Mouse (Mus musculus) heart, embryonic 10.5 days (tissue): ENCODE results near the gene Aldh1a1. TPM values are rescaled to one million over a fixed set of nuclear protein-coding genes. Genes with fewer than 3 reads are reported as not detected.
"Not testable (repeated sequence)": the region's sequence is repeated elsewhere in the genome, so short reads cannot be mapped to it uniquely, and the experiment has no call there.

Source experiments
- DNase-seq: peaks from one replicate; pipeline ENCODE4 v3.0.0-alpha.2; 2017; ENCODE audit warnings: low spot score
- H3K27ac ChIP-seq: fragments of 300-500 bp; sonication (generic); 2 replicates; pipeline ENCODE4 v1.5.1; 2016; ENCODE audit warnings: mild to moderate bottlenecking
- H3K27me3 ChIP-seq: fragments of 300-500 bp; sonication (generic); 2 replicates; pipeline ENCODE4 v1.6.1; 2016; ENCODE audit warnings: mild to moderate bottlenecking; ENCODE audit not compliant: poor library complexity, insufficient read depth, severe bottlenecking
- H3K36me3 ChIP-seq: fragments of 300-500 bp; sonication (generic); 2 replicates; pipeline ENCODE4 v1.6.1; 2016; ENCODE audit warnings: mild to moderate bottlenecking, moderate library complexity
- H3K4me1 ChIP-seq: fragments of 300-500 bp; sonication (generic); 2 replicates; pipeline ENCODE4 v1.6.1; 2016; ENCODE audit warnings: mild to moderate bottlenecking
- H3K4me3 ChIP-seq: fragments of 300-500 bp; sonication (generic); 2 replicates; pipeline ENCODE4 v1.5.1; 2016; ENCODE audit warnings: mild to moderate bottlenecking, moderate library complexity
- H3K9me3 ChIP-seq: fragments of 300-500 bp; sonication (generic); 2 replicates; pipeline ENCODE4 v1.6.1; 2016; ENCODE audit warnings: mild to moderate bottlenecking, moderate library complexity
- WGBS: fragments of 180-500 bp; shearing (Covaris S2); methylation state at CpG from one replicate; pipeline ENCODE4 v1.1.7; 2016; 5-methylcytosine and 5-hydroxymethylcytosine counted together
- polyA plus RNA-seq: library from polyadenylated mRNA; unstranded; fragments of >200 nt; fragmentation: Nextera tagmentation; extraction: Ambion mirVana; gene quantifications from 2 replicates; pipeline ENCODE4 v1.2.1, GENCODE M21; 2016

Aldh1a1 gene
- polyA plus RNA-seq, 1 experiment from 2014 or later: 10.4 TPM

DNA sequence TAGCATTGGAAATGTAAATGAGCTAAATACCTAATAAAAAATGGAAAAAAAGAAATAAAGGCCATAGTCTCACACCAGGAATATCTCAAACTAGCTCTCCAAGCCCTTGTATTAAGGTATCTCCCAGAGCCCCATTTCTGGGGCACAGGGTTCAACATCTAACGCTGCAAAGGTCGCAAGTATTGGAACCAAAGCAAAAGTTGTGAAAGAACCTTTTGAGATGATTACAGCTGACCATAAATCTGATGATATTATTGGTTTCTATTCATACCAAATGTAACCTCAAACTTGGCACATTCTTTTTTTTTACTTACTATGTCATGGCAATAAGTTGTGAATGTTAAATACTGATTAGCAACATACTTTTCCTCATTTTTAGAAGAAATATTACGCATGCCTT, 24.0 kb downstream of the Aldh1a1 start:
- no peaks in the 10 kb centered on the region for H3K4me1 ChIP-seq
- H3K9me3 ChIP-seq: 0 out of 2 replicates have a peak, but pooled peaks cover 3% of the 10 kb centered on the region
- no peaks in the 10 kb centered on the region for H3K27me3 ChIP-seq
- H3K36me3 ChIP-seq: no peaks in the 10 kb centered on the region
- H3K27ac ChIP-seq: no peak overlapping the region
- 86% methylated on average over 3 of the region's 3 CpGs for WGBS
- DNase-seq: no peak
- H3K4me3 ChIP-seq: no peak overlapping the region

DNA sequence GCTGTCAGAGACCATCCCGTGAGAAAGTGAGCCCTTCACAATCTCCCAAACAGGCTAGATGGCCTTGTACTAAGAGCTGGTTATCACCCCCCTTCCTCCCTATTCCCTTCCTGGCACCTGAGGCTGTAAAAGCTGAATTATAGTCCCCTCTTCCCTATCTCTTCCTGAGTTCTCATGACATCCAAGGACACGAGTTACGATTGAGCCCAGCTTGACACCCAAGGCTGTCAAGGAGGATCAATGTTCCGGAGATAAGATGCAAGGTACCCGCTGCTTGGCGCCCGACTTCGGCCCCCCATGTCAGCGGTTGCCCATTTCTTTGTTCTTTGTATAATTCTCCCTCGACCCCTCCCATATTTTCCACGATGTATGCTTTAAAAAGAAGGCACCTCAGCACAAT, 36.6 kb downstream of the Aldh1a1 start:
- H3K4me3 ChIP-seq, DNase-seq, H3K36me3 ChIP-seq, H3K4me1 ChIP-seq, H3K9me3 ChIP-seq, H3K27ac ChIP-seq, H3K27me3 ChIP-seq: not testable (repeated sequence)
- 71% methylated on average over 11 of the region's 11 CpGs for WGBS

- WGBS: 92% methylated on average over 1 of the region's 1 CpGs
- Histone ChIP-seq H3K27ac (no peak overlapping the region), H3K9me3 (no peaks in the 10 kb centered on the region), H3K36me3 (no peaks in the 10 kb centered on the region), H3K4me1 (peaks cover 6% of the 10 kb centered on the region), H3K4me3 (no peak overlapping the region), H3K27me3 (no peaks in the 10 kb centered on the region)
- no peak for DNase-seq
Measured at GRCm38 (mm10) chr19:20529921-20530696, 37.6 kb downstream of the Aldh1a1 start.

DNA sequence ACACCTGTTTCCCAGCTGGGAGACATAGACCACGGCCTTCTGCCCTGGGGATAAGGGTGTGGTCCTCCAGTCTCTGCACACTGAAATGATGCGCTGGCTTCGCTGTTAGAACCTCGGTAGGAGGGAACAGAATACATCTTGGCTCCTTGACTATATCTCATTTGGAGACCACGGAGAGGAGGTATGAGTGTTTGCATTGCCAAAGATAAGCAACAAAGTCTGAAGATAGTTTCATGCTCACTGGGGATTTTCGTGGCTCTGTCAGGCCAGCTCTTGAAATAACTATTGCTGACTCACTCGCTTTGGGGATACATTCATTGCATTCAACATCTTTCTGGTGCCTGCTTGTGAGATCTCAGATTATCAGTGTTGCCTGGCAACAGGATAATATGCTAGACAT, 44.0 kb downstream of the Aldh1a1 start:
- H3K4me1 ChIP-seq: no peaks in the 10 kb centered on the region
- no peaks in the 10 kb centered on the region for H3K9me3 ChIP-seq
- H3K4me3 ChIP-seq: no peak overlapping the region
- WGBS: 63% methylated on average over 7 of the region's 7 CpGs
- no peak for DNase-seq
- no peaks in the 10 kb centered on the region for H3K27me3 ChIP-seq
- H3K27ac ChIP-seq: no peak overlapping the region
- H3K36me3 ChIP-seq: no peaks in the 10 kb centered on the region

DNA sequence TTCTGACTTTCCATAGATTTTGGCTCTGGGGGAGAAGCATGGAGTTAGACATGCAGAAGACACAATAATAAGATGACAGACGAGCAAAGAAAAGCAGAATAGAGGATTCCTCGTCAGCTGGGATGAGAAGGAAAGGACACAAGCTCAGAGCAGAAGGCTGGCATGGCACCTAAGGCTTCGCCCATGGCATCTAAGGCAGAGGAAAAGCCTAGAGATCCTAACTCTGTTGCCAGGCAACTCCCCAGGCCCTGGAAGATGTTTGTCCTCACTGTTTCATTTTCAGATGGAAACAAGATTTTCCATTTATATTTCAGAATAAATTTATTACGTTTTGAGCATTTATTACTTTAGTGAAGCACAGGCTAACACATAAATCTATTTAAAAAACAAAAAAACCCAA, 48.5 kb downstream of the Aldh1a1 start:
- WGBS: 63% methylated on average over 4 of the region's 4 CpGs
- Histone ChIP-seq H3K36me3 (no peaks in the 10 kb centered on the region), H3K4me3 (no peak overlapping the region), H3K4me1 (no peaks in the 10 kb centered on the region), H3K27ac (no peak overlapping the region), H3K27me3 (no peaks in the 10 kb centered on the region), H3K9me3 (no peaks in the 10 kb centered on the region)
- DNase-seq: no peak

DNA sequence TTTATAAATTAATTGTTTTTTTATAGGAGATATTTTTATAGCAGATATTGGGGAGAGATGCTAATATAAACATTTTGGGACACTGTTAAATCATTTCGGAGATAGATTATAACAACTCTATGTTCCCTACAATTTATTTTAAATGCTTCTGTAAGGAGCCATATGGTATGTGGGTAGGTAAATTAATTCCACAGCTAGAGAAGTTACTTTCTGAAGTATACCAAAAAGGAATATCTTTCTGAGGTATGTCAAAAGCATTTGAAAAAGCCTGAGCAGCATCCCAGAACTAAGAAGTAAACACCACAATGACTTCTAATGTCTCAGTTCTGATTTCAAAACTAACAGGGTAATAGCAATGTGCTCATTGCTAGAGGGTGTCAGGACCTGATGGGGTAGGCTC, 49.4 kb downstream of the Aldh1a1 start:
- DNase-seq: no peak
- Histone ChIP-seq H3K27me3 (no peaks in the 10 kb centered on the region), H3K4me3 (no peak overlapping the region), H3K36me3 (no peaks in the 10 kb centered on the region), H3K4me1 (no peaks in the 10 kb centered on the region), H3K9me3 (no peaks in the 10 kb centered on the region), H3K27ac (no peak overlapping the region)
- WGBS: 70% methylated on average over 1 of the region's 1 CpGs

DNA sequence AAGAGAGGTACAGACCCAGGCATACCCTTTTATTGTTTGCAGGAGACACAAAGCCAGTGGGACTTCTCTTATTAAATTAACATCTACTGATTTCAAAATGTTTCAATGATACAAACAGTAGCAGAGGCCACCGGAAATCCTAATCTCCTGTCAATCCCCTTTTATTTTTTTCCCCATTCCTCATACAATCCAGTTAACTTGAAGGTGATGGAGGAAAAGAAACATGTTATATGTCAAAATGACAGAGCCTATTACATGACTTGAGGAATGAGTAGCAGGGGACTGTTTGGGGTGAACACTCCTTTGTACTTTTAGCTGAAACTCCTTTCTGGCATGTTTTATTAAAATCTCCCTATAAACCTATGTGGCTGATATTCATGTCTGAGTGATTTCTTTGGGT, 51.3 kb downstream of the Aldh1a1 start:
- no peak overlapping the region for H3K27ac ChIP-seq
- no peak for DNase-seq
- 42% methylated on average over 1 of the region's 1 CpGs for WGBS

GRCm38 (mm10) chr19:20544941-20545340, 52.4 kb downstream of the Aldh1a1 start:
- no peaks in the 10 kb centered on the region for H3K36me3 ChIP-seq
- no peaks in the 10 kb centered on the region for H3K4me1 ChIP-seq
- no peaks in the 10 kb centered on the region for H3K9me3 ChIP-seq
- no peak overlapping the region for H3K27ac ChIP-seq
- no peaks in the 10 kb centered on the region for H3K27me3 ChIP-seq
- 88% methylated on average over 1 of the region's 1 CpGs for WGBS
- no peak for DNase-seq
- H3K4me3 ChIP-seq: no peak overlapping the region

More for the DNA sequence above, 51.3 kb downstream of the Aldh1a1 start:
- Histone ChIP-seq H3K4me3 (no peak overlapping the region), H3K9me3 (no peaks in the 10 kb centered on the region), H3K36me3 (no peaks in the 10 kb centered on the region), H3K4me1 (no peaks in the 10 kb centered on the region), H3K27me3 (no peaks in the 10 kb centered on the region)

DNA sequence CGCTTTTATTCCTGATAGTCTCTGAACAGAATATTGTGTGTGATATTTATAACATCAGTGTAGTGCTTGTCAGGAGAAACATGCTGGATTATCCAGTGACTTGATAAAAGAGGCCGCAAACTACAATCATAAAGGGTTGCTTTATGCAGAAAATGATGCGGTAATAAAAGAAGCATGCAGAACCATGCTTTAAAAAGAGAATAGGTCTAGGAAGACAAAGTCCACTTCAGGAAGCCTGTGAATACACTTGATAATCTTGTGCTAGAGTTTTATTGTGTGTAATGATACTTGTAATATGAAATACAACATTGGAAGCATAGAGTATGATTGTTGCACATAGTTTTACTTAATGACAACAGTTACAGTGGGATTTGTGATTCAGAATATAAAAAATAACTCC, 54.5 kb downstream of the Aldh1a1 start:
- 83% methylated on average over 3 of the region's 3 CpGs for WGBS
- no peaks in the 10 kb centered on the region for H3K4me1 ChIP-seq

GRCm38 (mm10) chr19:20549409-20549808, 56.9 kb downstream of the Aldh1a1 start:
- Histone ChIP-seq H3K27me3 (no peaks in the 10 kb centered on the region), H3K9me3 (no peaks in the 10 kb centered on the region), H3K4me1 (no peaks in the 10 kb centered on the region), H3K4me3 (no peak overlapping the region), H3K27ac (no peak overlapping the region), H3K36me3 (no peaks in the 10 kb centered on the region)
- WGBS: 87% methylated on average over 1 of the region's 1 CpGs
- DNase-seq: no peak

More for the DNA sequence above, 54.5 kb downstream of the Aldh1a1 start:
- DNase-seq: no peak
- Histone ChIP-seq H3K27me3 (no peaks in the 10 kb centered on the region), H3K36me3 (no peaks in the 10 kb centered on the region), H3K9me3 (no peaks in the 10 kb centered on the region), H3K4me3 (no peak overlapping the region), H3K27ac (no peak overlapping the region)

DNA sequence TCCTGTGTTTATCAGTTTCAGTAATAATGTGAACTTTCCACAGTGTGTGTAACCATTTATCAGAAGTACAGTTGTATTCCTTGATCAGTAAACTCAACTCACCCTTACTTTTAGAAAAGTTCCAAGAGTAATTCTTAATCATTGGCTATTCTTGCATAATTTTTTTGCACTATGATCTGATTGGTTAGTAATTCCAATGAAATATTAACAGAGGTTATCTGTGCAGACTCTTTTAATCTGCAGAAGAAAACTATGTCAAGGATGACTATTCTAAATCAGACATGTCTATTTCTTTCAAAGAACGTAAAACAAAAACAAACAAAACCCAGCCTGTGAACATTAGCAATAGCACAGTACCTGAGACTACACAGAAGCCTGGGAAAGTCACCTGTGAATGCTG, 62.9 kb downstream of the Aldh1a1 start:
- DNase-seq: no peak
- no peaks in the 10 kb centered on the region for H3K4me1 ChIP-seq
- no peak overlapping the region for H3K27ac ChIP-seq
- H3K36me3 ChIP-seq: no peaks in the 10 kb centered on the region
- no peaks in the 10 kb centered on the region for H3K9me3 ChIP-seq
- no peaks in the 10 kb centered on the region for H3K27me3 ChIP-seq
- WGBS: 85% methylated on average over 1 of the region's 1 CpGs
- H3K4me3 ChIP-seq: no peak overlapping the region

- Histone ChIP-seq H3K9me3 (no peaks in the 10 kb centered on the region), H3K27ac (no peak overlapping the region), H3K36me3 (no peaks in the 10 kb centered on the region), H3K27me3 (no peaks in the 10 kb centered on the region), H3K4me1 (no peaks in the 10 kb centered on the region), H3K4me3 (no peak overlapping the region)
- WGBS: 85% methylated on average over 4 of the region's 4 CpGs
- DNase-seq: no peak
Measured at GRCm38 (mm10) chr19:20557211-20557610, 64.7 kb downstream of the Aldh1a1 start.

DNA sequence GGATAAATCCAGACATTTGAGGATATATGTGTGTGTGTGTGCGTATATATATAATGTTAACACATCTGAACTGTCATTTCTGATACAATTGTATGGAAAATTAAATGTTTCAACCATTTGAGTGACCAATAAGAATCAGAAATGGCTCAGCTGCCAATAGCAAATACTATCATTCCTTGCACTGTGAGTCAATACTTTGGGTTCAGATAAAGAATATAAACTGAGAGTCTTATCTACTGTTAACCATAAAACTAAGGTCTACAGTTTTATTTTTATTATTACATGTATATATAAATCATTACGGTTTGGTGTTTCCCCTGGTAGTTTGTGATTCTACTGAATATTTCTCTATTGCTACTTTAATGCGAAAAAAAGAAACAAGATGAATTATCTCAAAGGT, 65.6 kb downstream of the Aldh1a1 start:
- H3K4me1 ChIP-seq: no peaks in the 10 kb centered on the region
- no peaks in the 10 kb centered on the region for H3K36me3 ChIP-seq
- no peak overlapping the region for H3K4me3 ChIP-seq
- no peak for DNase-seq
- no peaks in the 10 kb centered on the region for H3K27me3 ChIP-seq
- WGBS: 83% methylated on average over 3 of the region's 3 CpGs
- H3K9me3 ChIP-seq: no peaks in the 10 kb centered on the region
- no peak overlapping the region for H3K27ac ChIP-seq

- Histone ChIP-seq H3K27me3 (no peaks in the 10 kb centered on the region), H3K4me3 (no peak overlapping the region), H3K36me3 (no peaks in the 10 kb centered on the region), H3K9me3 (no peaks in the 10 kb centered on the region), H3K27ac (no peak overlapping the region), H3K4me1 (no peaks in the 10 kb centered on the region)
- no peak for DNase-seq
Measured at GRCm38 (mm10) chr19:20558544-20558943, 66.0 kb downstream of the Aldh1a1 start.
